Mouse (Mus musculus): ENCODE measurements at regions not wholly inside any gene's neighbourhood (a gene's known extent, or its start where the extent isn't known, plus 50 kb on each side); places are given as distances from the start of the nearest gene placed in this dataset.
A peak's percentile ranks its signal among the peaks of the same experiment; 100 is the strongest.

GRCm38 (mm10) chr10:106113083-106113482, 271.9 kb upstream of the Mettl25 start:
- DNase-seq (ENCODE audit: low spot score): no peak
- intact Hi-C loops (cut with DNase I): no loop called here

GRCm38 (mm10) chr10:106114743-106115486, 273.7 kb upstream of the Mettl25 start:
- intact Hi-C loops (cut with DNase I): no loop called here
- no peak for DNase-seq (ENCODE audit: low spot score)

GRCm38 (mm10) chr10:106121826-106122225, 280.6 kb upstream of the Mettl25 start:
- no peak for DNase-seq (ENCODE audit: low spot score)
- intact Hi-C loops (cut with DNase I): no loop called here

GRCm38 (mm10) chr10:106122952-106123351, 281.8 kb upstream of the Mettl25 start:
- DNase-seq (ENCODE audit: low spot score): peak; percentile 1
- intact Hi-C loops (cut with DNase I): no loop called here

- DNase-seq (ENCODE audit: low spot score): no peak
- intact Hi-C loops (cut with DNase I): no loop called here
These were observed 298.0 kb upstream of the Ppfia2 start for GRCm38 (mm10) chr10:106172131-106172530.

GRCm38 (mm10) chr10:106174433-106174832, 295.7 kb upstream of the Ppfia2 start:
- intact Hi-C loops (cut with DNase I): no loop called here
- no peak for DNase-seq (ENCODE audit: low spot score)

- intact Hi-C loops (cut with DNase I): no loop called here
- no peak for DNase-seq (ENCODE audit: low spot score)
These were observed 290.5 kb upstream of the Ppfia2 start for GRCm38 (mm10) chr10:106179651-106180050.

GRCm38 (mm10) chr10:106202566-106202965, 267.6 kb upstream of the Ppfia2 start:
- DNase-seq (ENCODE audit: low spot score): no peak
- intact Hi-C loops (cut with DNase I): no loop called here

- no peak for DNase-seq (ENCODE audit: low spot score)
- intact Hi-C loops (cut with DNase I): no loop called here
These were observed 245.9 kb upstream of the Ppfia2 start for GRCm38 (mm10) chr10:106224251-106224650.

GRCm38 (mm10) chr10:106242180-106242579, 228.0 kb upstream of the Ppfia2 start:
- no peak for DNase-seq (ENCODE audit: low spot score)
- intact Hi-C loops (cut with DNase I): no loop called here

GRCm38 (mm10) chr10:106254106-106254505, 216.0 kb upstream of the Ppfia2 start:
- intact Hi-C loops (cut with DNase I): no loop called here
- DNase-seq (ENCODE audit: low spot score): no peak

- intact Hi-C loops (cut with DNase I): no loop called here
- DNase-seq (ENCODE audit: low spot score): no peak
These were observed 210.3 kb upstream of the Ppfia2 start for GRCm38 (mm10) chr10:106259811-106260210.

- intact Hi-C loops (cut with DNase I): no loop called here
These were observed 196.8 kb upstream of the Ppfia2 start for GRCm38 (mm10) chr10:106273335-106273734.

GRCm38 (mm10) chr10:106289951-106290350, 180.2 kb upstream of the Ppfia2 start:
- intact Hi-C loops (cut with DNase I): no loop called here
- DNase-seq (ENCODE audit: low spot score): no peak

More at GRCm38 (mm10) chr10:106273335-106273734, 196.8 kb upstream of the Ppfia2 start:
- DNase-seq (ENCODE audit: low spot score): no peak

- intact Hi-C loops (cut with DNase I): no loop called here
- DNase-seq (ENCODE audit: low spot score): no peak
These were observed 179.4 kb upstream of the Ppfia2 start for GRCm38 (mm10) chr10:106290736-106291135.

GRCm38 (mm10) chr10:106295501-106295900, 174.6 kb upstream of the Ppfia2 start:
- no peak for DNase-seq (ENCODE audit: low spot score)
- intact Hi-C loops (cut with DNase I): no loop called here

GRCm38 (mm10) chr10:106335166-106335565, 135.0 kb upstream of the Ppfia2 start:
- DNase-seq (ENCODE audit: low spot score): no peak
- intact Hi-C loops (cut with DNase I): no loop called here

- no peak for DNase-seq (ENCODE audit: low spot score)
- intact Hi-C loops (cut with DNase I): no loop called here
These were observed 118.5 kb upstream of the Ppfia2 start for GRCm38 (mm10) chr10:106351663-106352062.

GRCm38 (mm10) chr10:106375653-106376052, 94.5 kb upstream of the Ppfia2 start:
- intact Hi-C loops (cut with DNase I): no loop called here
- DNase-seq (ENCODE audit: low spot score): no peak

GRCm38 (mm10) chr10:106376161-106376560, 94.0 kb upstream of the Ppfia2 start:
- no peak for DNase-seq (ENCODE audit: low spot score)
- intact Hi-C loops (cut with DNase I): no loop called here

- intact Hi-C loops (cut with DNase I): no loop called here
- no peak for DNase-seq (ENCODE audit: low spot score)
These were observed 89.5 kb upstream of the Ppfia2 start for GRCm38 (mm10) chr10:106380628-106381027.

GRCm38 (mm10) chr10:106408705-106409104, 61.4 kb upstream of the Ppfia2 start:
- DNase-seq (ENCODE audit: low spot score): no peak
- intact Hi-C loops (cut with DNase I): no loop called here
